Mouse (Mus musculus): ENCODE measurements at regions not wholly inside any gene's neighbourhood (a gene's known extent, or its start where the extent isn't known, plus 50 kb on each side); places are given as distances from the start of the nearest gene placed in this dataset.

GRCm38 (mm10) chrX:77307374-77307773 lies 203.4 kb upstream of the Tbl1x start:
- WGBS (ENCODE audit: insufficient replicate concordance) = 28% methylated on average over 1 of the region's 1 CpGs
- no peaks in the 10 kb centered on the region for H3K4me1 ChIP-seq (ENCODE audit: control insufficient read depth, low read depth, low read length)
- H3K4me3 ChIP-seq (ENCODE audit: low read depth, low read length) = no peak overlapping the region
- H3K9me3 ChIP-seq (replicated peaks; ENCODE audit: control insufficient read depth, low read length) = no peaks in the 10 kb centered on the region
- H3K27me3 ChIP-seq (ENCODE audit: control insufficient read depth, insufficient read depth, low read depth, low read length) = no peaks in the 10 kb centered on the region
- no peak for ATAC-seq (ENCODE audit: low read depth)
- no peak overlapping the region for H3K9ac ChIP-seq (ENCODE audit: low read depth, low read length)
- no peaks in the 10 kb centered on the region for H3K36me3 ChIP-seq (ENCODE audit: control insufficient read depth, insufficient read depth)
- no peak overlapping the region for H3K27ac ChIP-seq (ENCODE audit: low read length)
- H3K4me2 ChIP-seq (ENCODE audit: low read depth, low read length) = no peak overlapping the region

GRCm38 (mm10) chrX:77314384-77314783 lies 196.4 kb upstream of the Tbl1x start:
- H3K9me3 ChIP-seq (replicated peaks; ENCODE audit: control insufficient read depth, low read length) = no peaks in the 10 kb centered on the region
- H3K27ac ChIP-seq (ENCODE audit: low read length) = no peak overlapping the region
- ATAC-seq (ENCODE audit: low read depth) = no peak
- H3K36me3 ChIP-seq (ENCODE audit: control insufficient read depth, insufficient read depth) = no peaks in the 10 kb centered on the region
- WGBS (ENCODE audit: insufficient replicate concordance) = 51% methylated on average over 3 of the region's 3 CpGs
- no peaks in the 10 kb centered on the region for H3K4me1 ChIP-seq (ENCODE audit: control insufficient read depth, low read depth, low read length)
- no peaks in the 10 kb centered on the region for H3K27me3 ChIP-seq (ENCODE audit: control insufficient read depth, insufficient read depth, low read depth, low read length)
- H3K4me2 ChIP-seq (ENCODE audit: low read depth, low read length) = no peak overlapping the region
- no peak overlapping the region for H3K9ac ChIP-seq (ENCODE audit: low read depth, low read length)
- no peak overlapping the region for H3K4me3 ChIP-seq (ENCODE audit: low read depth, low read length)

- no peaks in the 10 kb centered on the region for H3K27me3 ChIP-seq (ENCODE audit: control insufficient read depth, insufficient read depth, low read depth, low read length)
- ATAC-seq (ENCODE audit: low read depth) = no peak
- H3K9ac ChIP-seq (ENCODE audit: low read depth, low read length) = no peak overlapping the region
These were observed 187.2 kb upstream of the Tbl1x start for GRCm38 (mm10) chrX:77323644-77324043.

GRCm38 (mm10) chrX:77353181-77353580 lies 157.6 kb upstream of the Tbl1x start:
- H3K9ac ChIP-seq (ENCODE audit: low read depth, low read length) = no peak overlapping the region
- 40% methylated on average over 2 of the region's 2 CpGs for WGBS (ENCODE audit: insufficient replicate concordance)
- no peaks in the 10 kb centered on the region for H3K9me3 ChIP-seq (replicated peaks; ENCODE audit: control insufficient read depth, low read length)
- no peaks in the 10 kb centered on the region for H3K27me3 ChIP-seq (ENCODE audit: control insufficient read depth, insufficient read depth, low read depth, low read length)
- no peaks in the 10 kb centered on the region for H3K36me3 ChIP-seq (ENCODE audit: control insufficient read depth, insufficient read depth)
- H3K4me1 ChIP-seq (ENCODE audit: control insufficient read depth, low read depth, low read length) = no peaks in the 10 kb centered on the region
- H3K4me3 ChIP-seq (ENCODE audit: low read depth, low read length) = no peak overlapping the region
- ATAC-seq (ENCODE audit: low read depth) = no peak
- H3K4me2 ChIP-seq (ENCODE audit: low read depth, low read length) = no peak overlapping the region
- no peak overlapping the region for H3K27ac ChIP-seq (ENCODE audit: low read length)

More at GRCm38 (mm10) chrX:77323644-77324043, 187.2 kb upstream of the Tbl1x start:
- Histone ChIP-seq H3K36me3 (ENCODE audit: control insufficient read depth, insufficient read depth) (no peaks in the 10 kb centered on the region), H3K27ac (ENCODE audit: low read length) (no peak overlapping the region), H3K4me1 (ENCODE audit: control insufficient read depth, low read depth, low read length) (no peaks in the 10 kb centered on the region), H3K9me3 (replicated peaks; ENCODE audit: control insufficient read depth, low read length) (no peaks in the 10 kb centered on the region), H3K4me3 (ENCODE audit: low read depth, low read length) (no peak overlapping the region), H3K4me2 (ENCODE audit: low read depth, low read length) (no peak overlapping the region)
- WGBS (ENCODE audit: insufficient replicate concordance) = 38% methylated on average over 4 of the region's 4 CpGs

- H3K9me3 ChIP-seq (replicated peaks; ENCODE audit: control insufficient read depth, low read length) = no peaks in the 10 kb centered on the region
- H3K27ac ChIP-seq (ENCODE audit: low read length) = no peak overlapping the region
- no peaks in the 10 kb centered on the region for H3K27me3 ChIP-seq (ENCODE audit: control insufficient read depth, insufficient read depth, low read depth, low read length)
- no peak for ATAC-seq (ENCODE audit: low read depth)
- no peak overlapping the region for H3K9ac ChIP-seq (ENCODE audit: low read depth, low read length)
- H3K4me3 ChIP-seq (ENCODE audit: low read depth, low read length) = no peak overlapping the region
- H3K4me1 ChIP-seq (ENCODE audit: control insufficient read depth, low read depth, low read length) = no peaks in the 10 kb centered on the region
- no peak overlapping the region for H3K4me2 ChIP-seq (ENCODE audit: low read depth, low read length)
- WGBS (ENCODE audit: insufficient replicate concordance) = 30% methylated on average over 2 of the region's 2 CpGs
- no peaks in the 10 kb centered on the region for H3K36me3 ChIP-seq (ENCODE audit: control insufficient read depth, insufficient read depth)
These were observed 150.3 kb upstream of the Tbl1x start for GRCm38 (mm10) chrX:77360551-77360950.

- H3K4me3 ChIP-seq (ENCODE audit: low read depth, low read length) = no peak overlapping the region
- H3K9ac ChIP-seq (ENCODE audit: low read depth, low read length) = no peak overlapping the region
- H3K4me2 ChIP-seq (ENCODE audit: low read depth, low read length) = no peak overlapping the region
- no peaks in the 10 kb centered on the region for H3K27me3 ChIP-seq (ENCODE audit: control insufficient read depth, insufficient read depth, low read depth, low read length)
- no peaks in the 10 kb centered on the region for H3K4me1 ChIP-seq (ENCODE audit: control insufficient read depth, low read depth, low read length)
- 70% methylated on average over 2 of the region's 2 CpGs for WGBS (ENCODE audit: insufficient replicate concordance)
- H3K9me3 ChIP-seq (replicated peaks; ENCODE audit: control insufficient read depth, low read length) = no peaks in the 10 kb centered on the region
- ATAC-seq (ENCODE audit: low read depth) = no peak
- H3K36me3 ChIP-seq (ENCODE audit: control insufficient read depth, insufficient read depth) = no peaks in the 10 kb centered on the region
- H3K27ac ChIP-seq (ENCODE audit: low read length) = no peak overlapping the region
These were observed 149.7 kb upstream of the Tbl1x start for GRCm38 (mm10) chrX:77361106-77361505.

- WGBS (ENCODE audit: insufficient replicate concordance) = 10% methylated on average over 1 of the region's 1 CpGs
- H3K27ac ChIP-seq (ENCODE audit: low read length) = no peak overlapping the region
These were observed 147.2 kb upstream of the Tbl1x start for GRCm38 (mm10) chrX:77363657-77364056.

GRCm38 (mm10) chrX:77367351-77367750 lies 143.5 kb upstream of the Tbl1x start:
- H3K27me3 ChIP-seq (ENCODE audit: control insufficient read depth, insufficient read depth, low read depth, low read length) = no peaks in the 10 kb centered on the region
- no peak for ATAC-seq (ENCODE audit: low read depth)
- H3K27ac ChIP-seq (ENCODE audit: low read length) = no peak overlapping the region
- H3K36me3 ChIP-seq (ENCODE audit: control insufficient read depth, insufficient read depth) = no peaks in the 10 kb centered on the region
- H3K4me2 ChIP-seq (ENCODE audit: low read depth, low read length) = no peak overlapping the region
- H3K9me3 ChIP-seq (replicated peaks; ENCODE audit: control insufficient read depth, low read length) = no peaks in the 10 kb centered on the region
- no peak overlapping the region for H3K9ac ChIP-seq (ENCODE audit: low read depth, low read length)
- no peak overlapping the region for H3K4me3 ChIP-seq (ENCODE audit: low read depth, low read length)
- H3K4me1 ChIP-seq (ENCODE audit: control insufficient read depth, low read depth, low read length) = no peaks in the 10 kb centered on the region

More at GRCm38 (mm10) chrX:77363657-77364056, 147.2 kb upstream of the Tbl1x start:
- no peak overlapping the region for H3K4me3 ChIP-seq (ENCODE audit: low read depth, low read length)
- no peaks in the 10 kb centered on the region for H3K27me3 ChIP-seq (ENCODE audit: control insufficient read depth, insufficient read depth, low read depth, low read length)
- no peaks in the 10 kb centered on the region for H3K36me3 ChIP-seq (ENCODE audit: control insufficient read depth, insufficient read depth)
- no peak overlapping the region for H3K4me2 ChIP-seq (ENCODE audit: low read depth, low read length)
- no peak for ATAC-seq (ENCODE audit: low read depth)
- no peaks in the 10 kb centered on the region for H3K9me3 ChIP-seq (replicated peaks; ENCODE audit: control insufficient read depth, low read length)
- H3K4me1 ChIP-seq (ENCODE audit: control insufficient read depth, low read depth, low read length) = no peaks in the 10 kb centered on the region
- no peak overlapping the region for H3K9ac ChIP-seq (ENCODE audit: low read depth, low read length)

GRCm38 (mm10) chrX:77387271-77387670 lies 123.5 kb upstream of the Tbl1x start:
- WGBS (ENCODE audit: insufficient replicate concordance) = 59% methylated on average over 1 of the region's 1 CpGs
- H3K9ac ChIP-seq (ENCODE audit: low read depth, low read length) = no peak overlapping the region

More at GRCm38 (mm10) chrX:77387271-77387670, 123.5 kb upstream of the Tbl1x start:
- H3K4me1 ChIP-seq (ENCODE audit: control insufficient read depth, low read depth, low read length) = no peaks in the 10 kb centered on the region
- no peaks in the 10 kb centered on the region for H3K36me3 ChIP-seq (ENCODE audit: control insufficient read depth, insufficient read depth)
- H3K4me2 ChIP-seq (ENCODE audit: low read depth, low read length) = no peak overlapping the region
- H3K9me3 ChIP-seq (replicated peaks; ENCODE audit: control insufficient read depth, low read length) = no peaks in the 10 kb centered on the region
- ATAC-seq (ENCODE audit: low read depth) = peak; percentile 78
- no peak overlapping the region for H3K4me3 ChIP-seq (ENCODE audit: low read depth, low read length)
- H3K27ac ChIP-seq (ENCODE audit: low read length) = no peak overlapping the region
- H3K27me3 ChIP-seq (ENCODE audit: control insufficient read depth, insufficient read depth, low read depth, low read length) = no peaks in the 10 kb centered on the region

Data from liver, embryonic 16.5 days (tissue).